Mouse (Mus musculus) forebrain, embryonic 10.5 days (tissue): Measurements from ENCODE around the gene Gm10118. TPM values are rescaled to one million over a fixed set of nuclear protein-coding genes. Genes with fewer than 3 reads are reported as not detected.

Source experiments
- DNase-seq: peaks from one replicate; pipeline ENCODE4 v3.0.0-alpha.2; 2017; ENCODE audit warnings: low spot score; ENCODE audit errors: extremely low spot score
- H3K27ac ChIP-seq: fragments of 300-500 bp; sonication (generic); 2 replicates; pipeline ENCODE4 v1.5.1; 2016; ENCODE audit warnings: mild to moderate bottlenecking
- H3K27me3 ChIP-seq: fragments of 300-500 bp; sonication (generic); 2 replicates; pipeline ENCODE4 v1.6.1; 2016; ENCODE audit warnings: mild to moderate bottlenecking; ENCODE audit not compliant: poor library complexity, severe bottlenecking
- H3K36me3 ChIP-seq: fragments of 300-500 bp; sonication (generic); replicated peaks from 2 replicates; pipeline ENCODE4 v1.6.1; 2016; ENCODE audit warnings: mild to moderate bottlenecking, moderate library complexity
- H3K4me1 ChIP-seq: fragments of 300-500 bp; sonication (generic); 2 replicates; pipeline ENCODE4 v1.6.1; 2016
- H3K4me3 ChIP-seq: fragments of 300-500 bp; sonication (generic); 2 replicates; pipeline ENCODE4 v1.5.1; 2016; ENCODE audit warnings: mild to moderate bottlenecking, moderate library complexity
- H3K9me3 ChIP-seq: fragments of 300-500 bp; sonication (generic); 2 replicates; pipeline ENCODE4 v1.6.1; 2016; ENCODE audit warnings: mild to moderate bottlenecking, moderate library complexity
- WGBS: fragments of 180-500 bp; shearing (Covaris S2); methylation state at CpG from one replicate; pipeline ENCODE4 v1.1.7; 2016; 5-methylcytosine and 5-hydroxymethylcytosine counted together
- polyA plus RNA-seq: library from polyadenylated mRNA; unstranded; fragments of >200 nt; fragmentation: Nextera tagmentation; extraction: Ambion mirVana; gene quantifications from 2 replicates; pipeline ENCODE4 v1.2.1, GENCODE M21; 2016

Gm10118 gene
- polyA plus RNA-seq = 0.05 TPM in 1 of 2 replicates, not detected in the other

DNA sequence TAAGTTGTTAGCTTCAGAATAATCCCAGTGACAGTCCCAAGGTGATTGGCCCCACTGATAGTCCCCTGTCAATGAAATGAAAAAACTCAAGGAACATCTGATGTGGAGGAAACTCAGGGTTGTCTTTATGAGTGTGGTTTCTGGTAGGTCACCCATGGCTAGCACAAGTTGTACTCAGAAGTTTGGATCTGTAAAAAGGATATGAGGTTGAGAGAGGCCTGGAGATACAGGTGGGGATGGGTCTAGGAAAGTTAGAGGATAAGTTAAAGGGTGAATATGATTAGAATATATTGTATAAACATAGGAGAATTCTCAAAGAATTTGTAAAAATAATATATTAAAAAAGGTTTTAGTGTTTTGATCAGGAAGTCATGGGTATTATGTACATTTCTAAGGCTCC, at the start of gene Gm10118:
Gene Gm10118, minus strand, starts transcription at position 101 of the 400 bp plus-strand sequence.
- no peak within 1 kb of the TSS for H3K4me3 ChIP-seq

GRCm38 (mm10) chr10:63972300-63972699, 45.1 kb upstream of the Gm10118 start:
- WGBS = 97% methylated on average over 2 of the region's 2 CpGs

More for the DNA sequence above, at the start of gene Gm10118:
- Histone ChIP-seq H3K27ac (no peak within 1 kb of the TSS), H3K9me3 (no peaks in the 10 kb centered on the region), H3K4me1 (peaks cover 10% of the 10 kb centered on the region), H3K27me3 (no peaks in the 10 kb centered on the region), H3K36me3 (no peaks in the 10 kb centered on the region)
- DNase-seq = no peak

GRCm38 (mm10) chr10:63954308-63954930, 27.2 kb upstream of the Gm10118 start:
- H3K36me3 ChIP-seq = no peaks in the 10 kb centered on the region
- no peak overlapping the region for H3K4me3 ChIP-seq
- no peak for DNase-seq
- WGBS = 35% methylated on average over 6 of the region's 7 CpGs
- H3K9me3 ChIP-seq = no peaks in the 10 kb centered on the region
- no peaks in the 10 kb centered on the region for H3K27me3 ChIP-seq
- peaks cover 10% of the 10 kb centered on the region for H3K4me1 ChIP-seq
- H3K27ac ChIP-seq = peak overlapping the region; percentile 62

More at GRCm38 (mm10) chr10:63972300-63972699, 45.1 kb upstream of the Gm10118 start:
- Histone ChIP-seq H3K27ac (no peak overlapping the region), H3K4me3 (no peak overlapping the region), H3K27me3 (no peaks in the 10 kb centered on the region), H3K4me1 (no peaks in the 10 kb centered on the region), H3K9me3 (no peaks in the 10 kb centered on the region), H3K36me3 (no peaks in the 10 kb centered on the region)
- DNase-seq = no peak

GRCm38 (mm10) chr10:63951481-63951880, 24.2 kb upstream of the Gm10118 start:
- peaks cover 10% of the 10 kb centered on the region for H3K4me1 ChIP-seq
- H3K27me3 ChIP-seq = no peaks in the 10 kb centered on the region
- no peak overlapping the region for H3K27ac ChIP-seq
- no peaks in the 10 kb centered on the region for H3K36me3 ChIP-seq
- H3K9me3 ChIP-seq = no peaks in the 10 kb centered on the region
- no peak for DNase-seq
- WGBS = 89% methylated on average over 1 of the region's 1 CpGs
- no peak overlapping the region for H3K4me3 ChIP-seq

- no peak for DNase-seq
- Histone ChIP-seq H3K4me1 (peaks cover 17% of the 10 kb centered on the region), H3K36me3 (no peaks in the 10 kb centered on the region), H3K27me3 (no peaks in the 10 kb centered on the region), H3K4me3 (no peak overlapping the region), H3K9me3 (no peaks in the 10 kb centered on the region), H3K27ac (no peak overlapping the region)
- WGBS = 81% methylated on average over 8 of the region's 8 CpGs
Measured at GRCm38 (mm10) chr10:63950867-63951266, 23.6 kb upstream of the Gm10118 start.

DNA sequence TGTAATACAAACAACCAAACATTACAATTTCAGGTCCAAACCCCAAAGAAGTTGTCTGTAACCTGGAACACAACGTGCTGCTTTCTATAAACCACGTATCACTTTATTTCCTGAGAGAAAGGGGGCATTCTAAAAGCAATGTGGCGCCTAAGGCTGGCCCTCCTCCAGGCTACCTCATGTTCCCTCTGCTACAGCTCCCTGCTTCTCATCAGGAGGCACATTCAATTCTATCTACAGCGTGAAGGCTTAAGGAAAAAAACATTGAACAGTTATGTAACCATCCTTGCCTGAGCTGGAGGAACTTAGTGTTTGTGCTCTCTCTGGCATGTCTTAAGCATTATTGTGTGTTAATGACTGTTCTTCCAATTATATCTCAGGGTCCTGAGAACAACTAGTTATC, 20.0 kb upstream of the Gm10118 start:
- 83% methylated on average over 4 of the region's 4 CpGs for WGBS

GRCm38 (mm10) chr10:63945534-63945933, 18.3 kb upstream of the Gm10118 start:
- peaks cover 14% of the 10 kb centered on the region for H3K4me1 ChIP-seq
- no peaks in the 10 kb centered on the region for H3K36me3 ChIP-seq
- WGBS = 80% methylated on average over 3 of the region's 3 CpGs
- H3K27ac ChIP-seq = no peak overlapping the region
- DNase-seq = no peak
- H3K9me3 ChIP-seq = no peaks in the 10 kb centered on the region
- H3K4me3 ChIP-seq = no peak overlapping the region
- H3K27me3 ChIP-seq = no peaks in the 10 kb centered on the region

More for the DNA sequence above, 20.0 kb upstream of the Gm10118 start:
- Histone ChIP-seq H3K4me1 (peaks cover 10% of the 10 kb centered on the region; the same call in 1 of the 2 replicates), H3K27me3 (no peaks in the 10 kb centered on the region), H3K36me3 (no peaks in the 10 kb centered on the region), H3K27ac (no peak overlapping the region), H3K9me3 (no peaks in the 10 kb centered on the region), H3K4me3 (no peak overlapping the region)
- DNase-seq = no peak

- H3K9me3 ChIP-seq = no peaks in the 10 kb centered on the region
- DNase-seq = no peak
- peaks cover 5% of the 10 kb centered on the region for H3K4me1 ChIP-seq
- WGBS = 81% methylated on average over 5 of the region's 5 CpGs
- no peak overlapping the region for H3K4me3 ChIP-seq
- no peaks in the 10 kb centered on the region for H3K36me3 ChIP-seq
- H3K27ac ChIP-seq = no peak overlapping the region
- H3K27me3 ChIP-seq = no peaks in the 10 kb centered on the region
Measured at GRCm38 (mm10) chr10:63933946-63934345, 6.7 kb upstream of the Gm10118 start.

DNA sequence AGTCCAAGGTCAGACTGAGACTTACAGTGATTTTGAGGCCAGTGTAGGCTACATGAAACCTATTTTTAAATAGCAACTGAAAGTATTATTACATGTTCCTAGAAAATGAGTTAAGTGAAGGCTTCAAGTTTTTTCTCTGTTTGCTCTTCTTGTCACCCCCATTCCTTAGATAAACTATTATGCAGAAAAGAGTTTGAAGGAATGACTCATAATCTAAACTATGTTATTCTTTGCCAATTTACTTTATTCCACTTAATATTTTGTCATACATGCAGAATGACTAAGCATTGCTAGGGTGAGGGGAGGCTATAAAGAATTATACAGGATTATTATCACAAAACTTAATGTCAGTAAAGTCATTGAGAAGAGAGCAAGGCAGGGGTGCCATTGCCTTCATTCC, 18.4 kb downstream of the Gm10118 start:
- Histone ChIP-seq H3K27me3 (no peaks in the 10 kb centered on the region), H3K36me3 (no peaks in the 10 kb centered on the region), H3K4me3 (no peak overlapping the region), H3K9me3 (no peaks in the 10 kb centered on the region), H3K27ac (no peak overlapping the region), H3K4me1 (no peaks in the 10 kb centered on the region)
- no peak for DNase-seq

DNA sequence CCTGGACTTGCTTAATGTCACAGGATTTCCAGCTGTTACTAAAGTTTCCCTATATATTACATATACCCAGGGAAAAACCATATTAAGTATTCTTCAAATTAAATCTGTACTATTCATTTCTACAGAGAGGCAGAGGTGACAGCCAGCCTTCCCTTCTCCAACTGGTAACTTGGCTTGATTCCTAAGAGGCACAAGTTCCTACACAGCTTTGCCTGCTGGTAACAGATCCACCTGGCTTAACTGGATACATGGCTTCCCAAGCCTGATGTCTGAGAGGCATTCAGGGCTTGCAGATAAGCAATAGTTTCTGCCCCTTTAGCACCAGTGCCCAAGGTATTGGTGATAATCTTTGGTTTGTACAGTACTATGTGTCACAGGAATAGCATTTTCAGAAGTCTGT, 27.3 kb downstream of the Gm10118 start:
- no peaks in the 10 kb centered on the region for H3K36me3 ChIP-seq
- DNase-seq = no peak
- H3K9me3 ChIP-seq = no peaks in the 10 kb centered on the region
- no peaks in the 10 kb centered on the region for H3K27me3 ChIP-seq
- H3K27ac ChIP-seq = no peak overlapping the region
- no peak overlapping the region for H3K4me3 ChIP-seq
- no peaks in the 10 kb centered on the region for H3K4me1 ChIP-seq

DNA sequence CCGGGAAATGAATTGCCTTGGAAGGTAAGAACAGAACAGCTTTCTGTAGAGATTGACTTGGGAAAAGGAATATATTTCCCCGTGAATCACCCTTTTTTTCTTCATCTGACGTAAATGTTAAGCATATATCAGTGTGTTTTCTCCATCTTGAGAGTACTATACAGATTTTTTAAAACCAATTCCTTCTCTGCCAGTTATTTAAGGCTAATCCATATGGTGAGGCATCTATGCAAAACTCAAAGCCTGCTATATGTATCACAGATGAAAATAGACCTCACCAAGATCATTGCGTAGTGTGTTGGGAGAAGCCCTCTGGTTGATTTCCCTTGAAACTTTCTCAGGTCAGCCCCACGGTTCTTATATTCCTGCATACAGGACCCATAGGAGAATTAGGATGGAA, 32.6 kb downstream of the Gm10118 start:
- 94% methylated on average over 5 of the region's 5 CpGs for WGBS

GRCm38 (mm10) chr10:63886449-63887088, 40.7 kb downstream of the Gm10118 start:
- Histone ChIP-seq H3K27me3 (no peaks in the 10 kb centered on the region), H3K36me3 (no peaks in the 10 kb centered on the region), H3K9me3 (no peaks in the 10 kb centered on the region), H3K27ac (no peak overlapping the region), H3K4me1 (no peaks in the 10 kb centered on the region), H3K4me3 (no peak overlapping the region)
- 90% methylated on average over 23 of the region's 23 CpGs for WGBS
- no peak for DNase-seq

More for the DNA sequence above, 32.6 kb downstream of the Gm10118 start:
- Histone ChIP-seq H3K4me3 (no peak overlapping the region), H3K9me3 (no peaks in the 10 kb centered on the region), H3K27ac (no peak overlapping the region), H3K27me3 (no peaks in the 10 kb centered on the region), H3K36me3 (no peaks in the 10 kb centered on the region), H3K4me1 (no peaks in the 10 kb centered on the region)
- no peak for DNase-seq

- Histone ChIP-seq H3K9me3 (no peaks in the 10 kb centered on the region), H3K4me3 (no peak overlapping the region), H3K27ac (no peak overlapping the region), H3K4me1 (peaks cover 7% of the 10 kb centered on the region; the same call in 1 of the 2 replicates), H3K36me3 (no peaks in the 10 kb centered on the region), H3K27me3 (no peaks in the 10 kb centered on the region)
- 66% methylated on average over 5 of the region's 5 CpGs for WGBS
- no peak for DNase-seq
Measured at GRCm38 (mm10) chr10:63880462-63880903, 46.8 kb downstream of the Gm10118 start.
